Mouse (Mus musculus) liver (tissue): ENCODE results near the gene Elk3.

Experiments
- DNase-seq: peaks from one replicate; pipeline ENCODE4 v3.0.0-alpha.2; 2020; ENCODE audit warnings: mixed read lengths

Gene Elk3

DNA sequence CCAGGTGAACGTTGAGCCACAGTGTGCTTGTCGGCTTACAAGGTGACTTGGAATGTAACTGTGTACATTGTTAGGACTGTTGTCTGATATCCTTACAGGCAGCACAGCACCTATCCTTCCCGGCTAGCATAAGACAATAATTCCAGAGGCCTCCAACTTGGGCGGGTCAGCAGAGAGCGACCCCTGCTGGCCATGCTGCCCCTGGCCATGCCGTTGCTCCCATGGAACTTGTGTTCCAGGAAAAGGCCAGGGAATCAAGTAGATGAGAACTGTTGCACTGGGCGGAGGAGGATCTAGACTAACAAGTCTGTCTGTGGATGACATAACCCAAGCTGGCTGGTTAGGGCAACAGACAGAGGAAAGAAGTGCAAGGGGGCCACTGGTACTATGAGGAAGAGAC lies 19.6 kb downstream of the Elk3 start:
- DNase-seq = peak; percentile 58

DNA sequence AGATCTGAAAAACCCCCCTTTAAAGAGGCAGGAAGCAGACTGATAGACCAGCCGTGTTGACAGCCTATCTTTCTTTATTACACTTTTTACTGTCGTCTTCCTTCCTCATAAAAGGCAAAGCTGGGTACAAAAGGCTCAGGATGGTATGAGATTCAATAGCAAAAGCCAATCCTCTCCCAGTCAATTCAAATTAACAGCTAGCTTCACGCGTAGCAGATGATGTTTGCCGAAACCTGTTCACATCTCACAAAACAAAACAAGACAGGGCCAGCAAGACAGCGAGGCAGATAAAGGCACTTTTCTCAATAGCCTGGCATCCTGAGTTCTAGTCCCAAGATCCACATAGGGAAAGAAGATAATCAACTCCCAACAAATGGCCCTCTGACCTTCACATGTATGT lies 21.5 kb downstream of the Elk3 start:
- no peak for DNase-seq

DNA sequence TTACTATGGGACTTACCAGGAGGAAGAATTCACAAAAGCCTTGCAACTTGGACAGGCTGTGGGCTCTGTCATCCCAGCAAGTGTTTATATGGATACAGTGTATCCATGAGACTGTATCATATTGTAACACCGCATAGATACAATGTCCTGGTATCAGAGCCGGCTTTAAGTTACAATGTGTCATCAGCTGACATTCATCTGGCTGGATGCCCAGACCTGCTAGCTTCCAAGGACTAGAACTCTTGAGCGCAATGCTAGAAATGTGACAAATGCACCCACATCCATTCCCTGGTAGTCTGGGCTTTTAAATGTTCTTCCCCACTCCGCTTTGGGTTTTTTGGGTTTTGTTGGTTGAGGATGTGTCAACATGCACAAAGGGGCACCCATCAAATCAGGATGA lies 22.6 kb downstream of the Elk3 start:
- DNase-seq = no peak

DNA sequence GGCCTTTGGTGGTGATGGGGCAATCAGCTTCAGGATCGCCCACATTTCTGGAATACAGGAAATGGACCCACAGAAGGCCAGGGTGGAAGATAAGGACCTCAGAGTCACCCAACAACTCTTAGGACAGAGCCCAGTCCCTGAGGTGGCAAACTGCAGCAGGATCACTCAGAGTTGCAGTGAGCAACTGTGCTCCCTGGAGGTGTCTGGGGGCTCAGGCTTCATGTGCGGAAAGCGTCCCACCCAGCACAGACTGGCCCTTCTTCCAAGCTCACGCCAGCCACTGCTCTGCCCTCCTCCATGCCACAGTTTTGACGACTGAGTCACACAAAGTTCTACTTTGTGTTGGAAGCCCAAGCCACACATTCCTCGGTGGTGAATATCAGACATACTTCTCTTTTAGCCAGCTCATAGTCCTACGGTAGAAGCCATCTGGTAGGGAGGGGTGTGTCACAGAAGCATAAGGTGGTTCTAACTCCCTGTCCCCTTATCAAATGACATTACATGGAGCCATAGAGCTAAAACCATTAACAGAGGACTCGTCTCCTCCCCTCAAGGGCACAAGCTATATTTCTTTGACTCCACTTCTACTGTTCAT lies 23.3 kb downstream of the Elk3 start:
- DNase-seq = no peak

DNA sequence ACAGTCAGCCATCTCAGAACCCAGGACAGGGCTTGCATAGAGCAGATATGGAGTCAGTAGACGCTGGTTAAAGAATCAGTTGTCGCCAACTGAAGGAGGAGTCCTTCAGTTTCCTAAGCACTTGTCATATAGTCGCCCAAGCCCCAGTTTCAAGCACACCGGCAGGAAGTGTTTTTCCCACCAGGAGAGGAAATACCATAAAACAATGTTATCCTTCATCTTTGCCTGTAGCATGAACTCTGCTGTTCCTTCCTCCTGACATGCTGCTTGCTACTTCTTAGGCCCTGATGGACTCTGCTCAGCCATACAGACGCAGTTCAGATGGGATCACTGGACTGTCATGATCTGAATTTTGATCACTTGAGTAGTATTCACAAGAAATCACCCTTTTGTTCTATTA lies 25.4 kb downstream of the Elk3 start:
- DNase-seq = no peak

DNA sequence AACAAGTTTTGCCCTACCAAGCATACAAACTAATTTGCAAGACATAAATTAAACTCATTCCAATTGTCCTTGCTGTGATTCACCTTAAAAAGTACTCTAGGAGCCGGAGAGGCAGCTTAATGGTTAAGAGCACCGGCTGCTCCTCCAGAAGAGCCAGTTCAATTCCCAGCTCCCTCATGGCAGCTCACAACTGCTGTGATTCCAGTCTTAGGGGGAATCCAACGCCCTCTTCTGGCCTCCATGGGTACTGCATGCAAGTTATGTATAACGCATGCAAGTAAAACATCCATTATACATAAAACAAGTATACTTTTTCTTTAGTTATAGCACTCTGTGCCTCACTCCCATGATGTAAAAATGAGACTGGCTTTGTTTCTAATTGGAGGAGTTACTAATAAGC lies 27.7 kb downstream of the Elk3 start:
- DNase-seq = no peak

DNA sequence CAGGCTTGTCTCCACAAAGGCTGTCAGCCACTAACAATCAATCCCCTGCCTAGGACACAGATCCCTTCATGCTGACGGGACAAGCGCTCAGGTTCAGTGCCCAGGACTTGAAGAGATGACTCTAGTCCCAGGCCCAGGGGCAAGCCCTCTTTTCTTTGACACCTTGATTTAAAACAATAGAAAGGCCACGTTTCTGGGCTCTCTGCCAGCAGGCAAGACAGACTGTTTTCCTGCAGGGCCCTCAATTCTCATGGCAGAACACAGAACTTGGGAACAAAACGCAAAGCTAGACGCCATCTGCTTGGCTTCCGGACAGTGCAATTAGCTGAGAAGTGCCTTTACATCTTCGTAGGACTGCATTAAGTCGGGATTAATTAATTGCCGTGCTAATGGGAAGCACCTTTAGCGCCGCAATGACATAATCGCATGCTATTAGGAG lies 28.4 kb downstream of the Elk3 start:
- DNase-seq = no peak

DNA sequence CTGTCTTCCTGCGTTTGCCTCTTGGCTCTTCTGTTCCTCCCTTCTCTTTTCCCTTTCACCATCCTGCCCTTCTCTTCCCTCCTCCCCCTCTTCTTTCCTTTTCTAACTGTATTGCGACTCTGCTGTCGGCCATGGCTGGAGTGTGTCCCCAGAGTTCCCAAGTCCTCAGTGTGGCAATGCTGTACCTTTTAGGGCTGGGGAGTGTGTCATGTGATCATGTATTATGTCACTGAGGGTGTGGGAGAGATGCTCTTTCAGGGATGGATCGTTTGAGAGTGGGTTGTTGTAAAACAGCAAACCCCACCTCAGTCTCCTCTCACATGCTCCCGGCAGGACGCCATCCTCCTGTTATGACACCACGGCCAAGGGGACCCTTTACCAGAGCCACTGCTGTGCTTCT lies 29.8 kb downstream of the Elk3 start:
- DNase-seq = no peak

DNA sequence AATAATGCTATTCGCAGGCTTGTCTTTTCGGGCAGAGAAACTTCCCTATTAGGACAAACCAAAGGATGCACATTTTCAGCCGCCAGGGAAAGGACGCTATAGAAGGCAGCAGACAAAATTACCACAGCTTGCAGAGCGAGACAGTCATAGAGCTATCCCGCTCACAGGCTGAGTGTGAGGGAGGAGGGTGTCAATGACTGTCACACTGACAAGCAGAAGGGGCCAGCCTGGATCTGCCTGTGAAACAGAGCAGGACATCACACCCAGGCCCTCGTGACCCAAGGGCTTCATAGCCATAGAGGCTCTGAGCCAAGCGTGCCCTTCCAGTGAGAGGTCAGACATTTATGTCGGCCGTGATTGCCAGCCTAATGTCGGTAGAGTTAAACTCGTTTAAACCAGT lies 30.3 kb downstream of the Elk3 start:
- DNase-seq = no peak

DNA sequence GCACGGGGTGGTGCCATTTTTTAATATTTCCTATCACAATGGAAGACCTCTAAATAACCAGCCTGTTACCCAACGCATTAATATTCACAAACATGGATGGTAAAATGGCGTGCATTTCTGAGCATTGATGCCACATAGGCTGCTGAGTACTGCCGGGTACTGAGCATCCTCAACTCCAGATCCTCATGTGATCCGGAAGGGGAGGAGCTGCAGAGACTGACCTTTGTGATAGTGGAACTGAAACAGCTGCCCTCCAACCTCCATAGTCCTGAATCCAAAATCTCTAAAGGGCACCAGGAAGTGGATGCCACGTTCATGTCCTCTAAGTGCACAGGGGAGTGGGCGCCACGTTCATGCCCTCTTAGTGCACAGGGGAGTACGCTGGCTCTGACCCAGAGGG lies 31.9 kb downstream of the Elk3 start:
- no peak for DNase-seq

DNA sequence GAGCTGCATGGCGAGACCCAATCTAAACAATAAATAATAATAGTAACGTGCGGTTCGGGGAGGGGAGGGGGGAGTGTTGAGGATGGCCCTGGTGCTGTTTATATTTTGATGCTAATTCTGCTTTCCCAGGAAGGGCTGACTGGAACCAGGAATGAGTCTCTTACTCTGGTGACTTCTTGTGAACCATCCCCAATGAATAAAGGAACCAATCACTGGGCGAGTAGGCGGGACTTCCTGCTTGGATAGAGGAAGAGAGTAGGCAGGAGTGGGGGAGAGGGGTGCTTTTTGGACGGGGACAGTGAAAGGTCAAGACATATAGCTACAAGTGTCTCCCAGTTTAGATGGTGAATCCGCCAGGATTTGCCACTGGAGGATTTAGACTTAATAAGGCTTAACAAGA lies 32.6 kb downstream of the Elk3 start:
- DNase-seq = no peak

DNA sequence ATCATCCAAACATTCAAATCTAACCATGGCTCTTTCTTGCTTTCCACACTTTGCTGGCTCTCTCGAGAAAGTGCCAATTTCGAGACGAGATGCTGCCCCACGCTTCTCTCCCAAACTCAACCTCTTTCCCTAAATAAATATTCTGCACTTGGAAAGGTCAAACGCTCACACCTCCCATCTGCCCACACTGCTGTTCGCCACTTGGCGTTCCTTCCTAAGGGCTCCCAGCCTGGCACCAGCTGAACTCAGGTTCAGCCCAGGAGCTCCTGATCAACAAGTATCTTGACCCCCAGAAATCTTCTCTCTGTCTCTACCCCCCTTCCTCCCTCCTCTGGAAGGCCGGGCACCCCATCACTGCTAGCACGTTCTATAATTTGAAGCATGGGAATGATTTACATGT lies 34.1 kb downstream of the Elk3 start:
- DNase-seq = no peak

DNA sequence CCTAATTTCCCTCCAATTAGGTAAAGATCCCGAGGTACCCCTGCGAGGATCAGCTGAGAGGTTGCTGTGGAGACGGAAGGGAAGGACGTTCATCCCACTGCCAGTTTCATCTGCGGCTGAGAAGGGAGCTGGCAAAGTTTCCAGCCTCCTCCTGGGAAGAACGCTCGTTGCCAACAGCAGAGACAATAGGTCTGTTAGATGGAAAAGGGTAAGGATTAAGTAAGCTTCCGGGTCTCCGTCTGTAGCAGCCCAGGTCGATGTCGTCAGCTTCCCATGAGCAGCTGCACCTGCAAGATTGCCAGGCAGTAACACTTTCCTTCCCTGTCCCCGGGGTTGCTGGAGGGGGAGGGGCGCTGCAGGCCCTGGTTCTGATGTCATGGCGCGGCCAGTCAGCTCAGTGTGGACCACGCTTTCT lies 34.6 kb downstream of the Elk3 start:
- DNase-seq = peak; percentile 40

DNA sequence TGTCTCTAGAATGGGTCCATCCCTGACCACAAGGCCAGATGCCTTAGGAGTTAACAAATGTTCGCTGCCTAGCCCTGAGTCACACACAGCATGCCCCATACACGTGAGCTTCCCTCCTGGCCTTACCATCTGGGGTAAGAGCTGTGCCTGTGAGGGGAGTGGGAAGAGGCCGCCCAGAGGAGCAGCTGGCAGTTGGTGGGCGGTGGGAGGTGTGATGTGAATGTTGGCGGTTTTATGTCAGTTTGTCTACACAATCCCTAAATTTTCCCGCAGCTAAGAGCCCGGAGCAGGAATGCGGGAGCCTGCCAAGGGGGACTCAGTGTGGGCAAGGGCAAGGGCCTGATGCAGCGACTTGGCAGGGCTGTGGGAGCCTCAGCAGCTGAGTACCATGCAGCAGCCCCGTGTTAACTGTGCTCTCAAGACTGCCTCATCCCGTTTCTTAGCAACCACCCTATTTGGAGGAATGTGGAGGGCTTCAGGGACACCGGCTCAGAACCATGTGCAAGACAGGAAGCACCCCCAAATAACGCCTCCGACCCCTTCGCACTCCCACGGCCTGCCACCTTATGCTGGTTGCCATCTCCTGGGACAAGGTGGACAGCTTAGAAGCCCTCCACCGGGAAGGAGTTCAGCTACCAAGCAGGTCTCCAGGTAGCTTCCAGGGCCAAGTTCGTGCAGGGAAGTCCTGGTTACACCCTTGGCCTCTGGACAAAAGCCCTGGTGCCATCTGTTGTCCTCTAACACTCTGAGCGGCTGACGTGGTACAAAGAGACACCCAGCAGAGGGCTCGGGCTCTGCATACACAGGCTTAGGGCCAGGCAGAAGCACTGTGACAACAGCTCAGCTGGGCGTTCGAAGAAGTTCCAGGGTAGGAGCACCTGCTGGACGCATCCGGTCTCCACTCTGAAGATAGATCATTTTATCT lies 35.5 kb downstream of the Elk3 start:
- no peak for DNase-seq

DNA sequence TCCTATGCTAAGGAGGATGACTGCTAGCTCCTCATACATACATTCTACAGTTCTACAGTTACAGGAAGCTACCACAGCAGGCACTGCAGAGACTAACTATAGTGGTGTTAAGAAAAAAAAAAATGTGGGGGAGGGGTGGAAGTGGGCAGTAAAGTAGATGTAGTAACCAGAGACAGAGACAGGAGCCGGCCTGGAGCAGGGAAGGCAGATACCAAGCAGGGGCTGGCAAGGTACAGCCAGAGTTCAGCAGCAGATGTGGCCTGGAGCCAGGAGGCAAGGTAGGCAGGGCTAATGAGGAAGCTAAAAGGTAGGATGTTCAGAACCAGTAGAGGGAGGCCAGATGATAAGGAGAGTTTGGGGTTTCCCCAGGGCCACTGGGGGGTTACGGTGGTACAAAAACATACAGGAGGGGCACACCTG lies 36.6 kb downstream of the Elk3 start:
- no peak for DNase-seq

DNA sequence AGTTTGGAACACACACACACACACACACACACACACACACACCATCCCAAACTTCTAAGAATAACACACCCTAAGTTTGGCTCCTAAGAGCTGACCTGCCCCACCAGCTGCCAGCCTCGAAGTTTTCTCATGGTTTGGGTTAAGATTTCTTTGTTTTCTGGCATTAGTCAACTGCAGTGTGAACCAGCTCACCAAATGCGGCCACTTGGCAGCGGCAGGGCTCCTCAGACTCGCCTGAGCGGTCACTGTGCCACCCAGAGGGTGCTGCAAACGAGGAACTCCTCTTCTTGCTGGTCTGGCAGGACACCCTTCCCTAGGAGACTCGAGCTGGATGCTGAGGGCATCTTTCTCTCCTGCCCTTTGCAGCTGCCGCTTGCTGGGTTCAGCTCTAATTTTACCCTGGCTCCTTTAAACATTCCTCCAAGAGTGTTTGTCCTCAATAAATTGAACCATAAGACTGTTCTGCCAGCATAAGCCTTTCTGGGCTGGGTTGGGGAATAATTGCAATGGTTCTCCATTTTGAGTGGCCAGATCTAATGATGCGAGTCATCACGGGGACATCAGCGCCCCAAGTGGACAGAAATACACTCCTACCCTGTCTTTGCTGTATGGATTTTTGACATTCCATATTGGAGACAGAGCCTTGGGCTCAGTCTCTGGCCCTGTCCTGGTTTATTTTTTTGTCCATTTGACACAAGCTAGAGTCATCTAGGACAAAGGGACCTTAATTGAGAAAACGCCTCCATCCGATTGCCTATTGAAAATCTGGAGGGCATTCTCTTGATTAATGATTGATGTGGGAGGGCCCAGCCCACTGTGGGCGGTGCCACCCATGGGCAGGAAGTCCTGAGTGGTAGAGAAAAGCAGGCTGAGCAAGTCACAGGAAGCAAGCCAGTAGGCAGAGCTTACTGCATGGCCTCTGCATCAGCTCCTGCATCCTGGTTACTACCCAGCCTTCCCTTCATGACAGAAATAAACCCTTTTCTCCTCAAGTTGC lies 37.7 kb downstream of the Elk3 start:
- no peak for DNase-seq

DNA sequence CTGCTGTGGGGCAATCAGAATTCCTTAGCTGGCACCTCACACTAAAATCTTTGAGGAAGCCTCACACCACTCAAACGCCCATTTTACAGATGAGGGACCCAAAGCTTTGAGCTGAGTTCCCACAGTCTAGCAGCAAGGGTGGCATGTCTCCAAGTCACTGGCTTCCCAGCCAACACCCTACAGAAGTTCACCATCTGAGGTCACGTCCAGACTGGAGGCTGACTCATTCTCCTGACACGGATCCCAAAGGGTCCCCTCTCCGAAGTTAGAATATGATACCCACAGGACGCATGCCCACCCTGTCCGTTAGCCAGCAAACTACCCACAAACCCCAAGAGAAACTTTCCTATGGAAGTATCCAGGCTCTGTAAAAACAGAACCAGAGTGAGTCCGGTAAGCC lies 39.1 kb downstream of the Elk3 start:
- DNase-seq = no peak

DNA sequence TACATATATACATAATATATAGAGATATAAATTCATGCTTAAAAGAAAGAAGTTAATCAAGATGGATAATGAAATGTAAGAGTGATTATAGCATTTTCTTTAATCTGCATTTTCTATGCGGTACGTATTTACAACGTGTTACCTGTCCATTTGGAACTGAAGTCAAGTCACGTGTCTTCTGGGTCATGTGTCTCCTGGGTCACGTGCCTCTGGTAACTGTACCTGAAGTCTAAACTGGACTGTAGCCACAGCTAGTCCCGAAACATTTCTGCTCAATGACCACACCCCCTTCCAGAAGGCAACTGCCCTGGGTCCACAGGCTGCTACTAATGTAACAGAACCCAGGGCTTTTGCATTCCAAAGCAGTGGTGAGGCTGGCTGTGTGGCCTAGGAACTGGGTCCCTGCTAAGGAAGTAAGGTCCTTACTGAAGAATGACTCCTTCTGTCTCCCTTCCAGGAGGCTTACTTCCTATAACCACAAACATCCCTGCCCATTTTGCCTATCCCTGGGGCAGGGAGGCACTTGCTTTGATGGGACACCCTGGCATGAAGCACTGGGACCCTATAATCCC lies 40.0 kb downstream of the Elk3 start:
- DNase-seq = no peak

DNA sequence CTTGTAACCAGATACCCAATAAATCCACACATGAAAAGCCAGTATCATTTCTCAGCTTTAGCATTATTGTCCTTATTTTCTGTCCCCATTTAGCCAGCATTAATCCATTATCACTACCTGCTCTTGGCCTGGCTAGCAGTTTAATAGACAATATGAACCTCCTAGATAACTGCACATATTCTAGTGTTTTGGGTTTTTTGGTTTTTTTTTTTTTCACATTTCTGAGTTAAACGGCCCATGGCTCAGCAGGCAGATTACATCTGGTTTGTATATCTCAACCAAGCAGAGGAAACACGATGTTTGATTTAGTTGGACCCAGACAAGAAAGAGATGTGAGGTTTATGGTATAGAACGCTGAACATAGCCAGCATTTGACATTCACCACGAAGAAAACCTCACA lies 41.2 kb downstream of the Elk3 start:
- DNase-seq = no peak

DNA sequence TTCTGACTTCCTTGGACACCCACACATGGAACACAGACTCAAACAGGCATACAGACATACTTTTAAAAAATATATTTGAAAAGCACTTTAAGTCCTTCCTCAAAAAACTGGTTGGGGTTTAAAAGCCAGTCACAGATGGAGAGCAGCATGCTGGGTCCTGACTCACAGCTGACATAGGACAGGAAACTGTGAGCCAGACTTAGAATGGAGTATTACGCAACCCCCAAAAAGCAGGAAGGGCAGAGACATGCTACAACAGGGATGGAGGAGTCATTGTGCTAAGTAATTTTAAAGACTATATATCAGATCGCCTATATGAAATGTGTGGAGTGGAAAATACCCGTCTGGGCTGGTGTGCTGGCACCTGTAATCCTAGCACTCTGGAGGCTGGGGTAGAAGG lies 42.6 kb downstream of the Elk3 start:
- no peak for DNase-seq

DNA sequence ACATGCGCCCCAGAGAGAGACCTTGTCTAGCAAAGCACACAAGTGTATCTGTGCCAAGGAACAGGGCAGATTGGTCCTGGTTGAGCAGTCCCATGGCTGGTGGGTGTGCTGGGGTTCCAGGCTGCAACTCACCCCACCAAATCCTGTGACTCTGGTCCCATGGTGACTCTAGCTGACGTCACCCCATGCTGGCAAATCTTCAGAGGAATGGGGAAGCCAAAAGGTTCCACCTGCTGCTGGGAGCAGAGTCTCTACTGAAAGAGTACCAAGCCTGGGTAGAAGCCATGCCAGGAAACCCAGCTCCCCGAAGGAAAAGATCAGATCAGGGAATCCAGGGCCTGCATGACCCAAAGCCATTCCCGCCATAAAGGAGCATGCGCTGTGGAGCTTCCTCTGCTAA lies 43.4 kb downstream of the Elk3 start:
- no peak for DNase-seq

DNA sequence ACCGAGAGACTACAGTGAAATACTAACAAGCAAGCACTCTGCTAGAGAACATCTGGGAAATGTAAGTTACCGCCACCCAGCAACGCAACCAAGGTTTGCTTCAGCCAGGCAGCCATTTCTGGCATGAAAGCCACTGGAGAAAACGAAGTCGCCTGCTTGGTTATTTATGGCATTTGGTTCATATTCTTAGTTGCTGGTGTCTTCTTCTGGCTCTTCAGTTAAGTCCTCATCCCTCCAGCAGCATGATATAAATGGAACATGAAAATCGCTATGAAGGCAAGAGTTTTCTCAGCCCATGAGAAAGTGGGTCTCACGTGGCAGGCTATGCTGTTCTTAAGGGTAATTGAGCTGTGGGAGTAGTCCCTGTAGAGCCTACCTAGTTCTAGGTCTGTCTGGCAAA lies 44.4 kb downstream of the Elk3 start:
- no peak for DNase-seq

DNA sequence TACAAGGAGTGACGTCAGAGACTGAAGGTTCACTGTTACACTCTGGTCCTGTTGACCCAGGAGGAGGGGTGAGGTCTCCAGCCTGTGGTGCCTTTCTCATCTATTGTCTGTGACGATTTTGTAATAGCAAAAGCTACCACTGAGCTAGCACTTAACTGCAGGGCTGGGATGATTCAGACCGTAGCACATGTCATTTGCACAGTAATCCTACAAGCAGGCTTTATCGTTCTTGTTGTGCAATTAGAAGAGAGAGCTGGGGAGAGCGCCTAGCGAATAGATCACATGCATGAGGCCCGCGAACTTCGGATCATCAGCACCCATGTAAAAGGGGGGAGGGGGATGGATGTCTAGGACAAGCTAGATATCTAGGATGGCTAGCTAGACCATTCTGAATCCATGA lies 45.1 kb downstream of the Elk3 start:
- no peak for DNase-seq
